Mouse (Mus musculus) cerebellum, adult 11-12 months (tissue): ENCODE measurements at regions not wholly inside any gene's neighbourhood (a gene's known extent, or its start where the extent isn't known, plus 50 kb on each side); places are given as distances from the start of the nearest gene placed in this dataset.

Experiments
- DNase-seq: peaks from one replicate; pipeline ENCODE4 v3.0.0; 2022

DNA sequence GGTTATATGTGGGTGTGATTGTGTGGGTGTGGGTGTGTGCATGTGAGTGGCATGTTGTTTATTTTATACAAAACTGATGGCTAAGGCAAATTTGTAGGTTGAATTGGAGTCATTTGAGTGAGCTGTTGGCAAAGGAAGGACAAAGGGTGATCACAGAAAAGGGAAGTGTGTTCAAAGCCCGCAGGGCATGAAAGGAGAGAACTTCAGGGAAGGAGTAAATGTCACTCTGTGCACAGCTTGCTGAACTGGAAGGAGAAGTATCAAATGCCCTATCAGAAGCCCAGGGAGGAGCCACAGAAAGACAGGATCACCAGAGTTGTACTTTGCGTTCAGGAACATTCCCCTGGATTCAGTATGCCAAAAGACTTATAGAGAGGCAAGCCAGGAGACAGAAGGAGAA lies 122.3 kb upstream of the Tent5a start:
- DNase-seq: no peak

DNA sequence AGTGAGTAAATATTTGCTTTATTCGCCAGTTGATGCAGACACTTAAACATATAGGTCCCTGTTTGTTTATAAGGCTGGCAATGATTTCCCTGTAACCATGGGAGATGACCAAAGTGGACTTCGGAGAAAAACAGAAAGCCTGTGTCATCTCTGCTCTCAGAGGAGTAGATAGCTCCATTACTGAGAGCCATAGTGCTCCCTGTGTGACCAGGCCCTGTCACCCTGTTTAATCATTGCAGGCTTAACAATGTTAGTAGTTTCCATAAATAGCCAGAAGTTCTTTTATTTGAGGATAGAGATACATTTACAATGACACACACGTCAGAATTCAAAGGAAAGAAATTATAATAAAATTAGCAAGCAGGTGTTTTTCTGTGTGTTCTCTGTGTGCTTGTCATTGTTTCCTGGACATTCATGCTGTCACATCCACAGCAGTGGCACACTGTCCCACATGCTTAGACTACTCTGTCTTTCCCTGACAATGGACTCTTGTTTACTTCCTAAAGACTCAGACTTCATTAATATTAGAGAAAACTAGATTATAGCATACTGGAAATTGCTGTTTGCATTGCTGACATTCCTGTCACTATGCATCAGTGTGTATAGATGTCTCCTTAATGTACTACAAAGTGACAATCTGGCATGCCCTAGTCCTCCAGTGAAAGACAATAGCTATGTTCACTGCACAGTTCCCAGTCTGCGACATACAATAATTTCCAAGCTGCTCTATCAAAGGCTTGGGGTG lies 115.8 kb upstream of the Tent5a start:
- no peak for DNase-seq

DNA sequence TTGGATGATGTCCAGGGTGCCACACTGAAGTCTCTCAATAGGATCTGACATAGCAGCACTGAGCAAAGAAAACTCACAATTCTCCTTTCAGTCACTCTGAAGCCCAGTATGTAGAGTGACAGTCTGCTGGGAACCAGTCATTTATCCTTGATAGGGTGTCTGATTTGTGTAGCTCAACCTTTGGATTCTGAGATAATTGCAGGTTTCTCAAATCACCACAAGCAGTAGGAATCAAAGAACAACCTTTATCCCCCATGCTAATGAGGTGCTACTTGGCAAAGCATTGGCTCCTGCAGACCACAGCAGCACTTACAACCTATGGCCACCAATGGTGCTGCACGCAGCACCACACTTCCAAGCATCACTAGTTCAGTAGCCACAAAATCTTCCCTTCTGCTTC lies 112.5 kb upstream of the Tent5a start:
- DNase-seq: no peak

DNA sequence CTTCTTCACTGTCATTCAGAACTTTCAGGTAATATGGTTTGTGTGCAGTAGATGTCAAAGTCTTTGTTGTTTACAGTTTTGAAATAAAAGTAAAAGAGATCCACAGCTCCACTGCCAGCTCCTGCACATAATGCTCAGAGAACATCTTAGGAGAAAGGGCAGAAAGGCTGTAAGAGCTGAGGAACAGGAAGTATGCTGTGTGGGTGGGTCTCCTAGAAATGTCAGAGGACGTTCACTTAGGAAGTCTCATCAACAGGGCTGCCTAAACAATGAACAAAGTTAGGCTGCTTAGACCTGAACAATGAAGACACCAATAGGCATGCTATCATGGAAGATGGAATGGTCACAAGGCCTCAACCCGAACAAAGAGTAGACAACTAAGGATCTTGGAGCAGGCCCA lies 105.1 kb upstream of the Tent5a start:
- DNase-seq: no peak

DNA sequence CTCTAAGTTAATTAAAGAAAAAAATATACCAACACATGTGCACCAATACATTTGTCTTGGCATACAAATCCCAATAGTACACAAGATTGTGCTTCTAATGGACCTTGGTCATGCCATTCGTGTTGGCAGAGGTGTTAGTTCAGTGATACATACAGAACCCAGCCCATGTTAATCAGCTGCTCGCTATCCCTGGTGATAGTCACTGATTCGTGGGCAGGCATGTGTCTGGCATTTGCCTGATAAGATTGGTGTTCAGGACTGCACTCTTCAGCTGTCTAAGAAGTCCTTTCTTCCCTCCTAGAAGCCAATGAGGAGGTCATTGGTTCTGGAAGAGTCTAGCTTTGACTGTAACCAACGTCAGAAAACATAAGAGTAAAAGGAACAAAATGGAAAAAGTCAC lies 99.7 kb upstream of the Tent5a start:
- DNase-seq: no peak

DNA sequence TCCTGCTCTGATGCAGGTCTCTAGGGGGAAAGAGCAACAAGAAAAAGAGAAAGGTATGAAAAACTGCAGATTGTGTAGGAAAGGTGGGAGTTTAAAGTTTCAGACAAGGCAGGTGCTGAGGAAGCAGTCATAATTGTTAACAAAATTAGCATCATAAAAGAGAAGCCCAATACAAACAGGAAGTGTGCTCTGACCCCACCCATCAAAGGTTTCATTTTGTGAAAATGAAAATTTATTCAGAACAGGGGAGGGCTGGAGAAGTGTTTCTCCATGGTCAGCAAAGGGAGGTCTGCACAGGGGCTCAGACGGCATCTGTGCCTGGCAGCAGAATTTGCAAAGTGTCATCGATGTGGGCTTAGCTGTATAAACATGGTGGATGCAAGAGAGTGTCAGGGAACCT lies 96.8 kb upstream of the Tent5a start:
- no peak for DNase-seq

DNA sequence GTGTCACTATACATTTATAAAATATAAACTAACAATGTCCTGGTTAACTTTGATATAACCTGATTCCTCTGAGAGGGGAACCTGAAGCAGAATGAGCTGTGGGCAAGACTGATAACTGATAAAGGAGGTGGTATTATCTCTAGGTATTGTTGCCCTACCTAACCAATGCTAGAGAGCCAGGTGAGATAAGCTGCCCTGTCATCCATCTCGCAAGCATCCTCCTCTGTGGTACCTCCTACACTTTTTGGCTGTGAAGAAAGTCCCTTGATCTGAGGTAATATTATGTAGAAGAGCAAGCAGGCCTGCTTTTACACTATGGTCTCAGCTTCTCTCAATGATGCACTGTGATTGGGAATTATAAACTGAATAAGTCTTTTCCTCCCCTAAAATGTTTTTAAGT lies 87.2 kb upstream of the Tent5a start:
- no peak for DNase-seq

DNA sequence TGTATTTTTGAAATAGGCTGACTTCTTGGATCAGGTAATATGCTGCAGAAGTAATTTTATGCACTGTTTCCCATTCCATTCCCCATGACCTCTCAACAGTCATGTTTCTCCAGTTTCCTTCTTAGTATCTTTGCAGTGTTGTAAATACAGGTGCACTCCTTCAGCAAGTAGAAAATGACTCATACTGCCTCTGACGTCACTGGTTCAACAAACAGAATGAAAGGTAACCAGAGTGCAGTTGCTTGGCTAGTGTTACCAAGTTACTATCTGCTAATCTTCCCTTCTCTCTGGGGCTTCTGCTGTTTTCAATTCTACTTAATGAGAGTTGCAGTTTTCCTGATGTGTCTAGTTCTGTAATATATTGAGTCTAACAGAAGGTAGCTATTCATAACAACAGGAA lies 86.7 kb upstream of the Tent5a start:
- no peak for DNase-seq

DNA sequence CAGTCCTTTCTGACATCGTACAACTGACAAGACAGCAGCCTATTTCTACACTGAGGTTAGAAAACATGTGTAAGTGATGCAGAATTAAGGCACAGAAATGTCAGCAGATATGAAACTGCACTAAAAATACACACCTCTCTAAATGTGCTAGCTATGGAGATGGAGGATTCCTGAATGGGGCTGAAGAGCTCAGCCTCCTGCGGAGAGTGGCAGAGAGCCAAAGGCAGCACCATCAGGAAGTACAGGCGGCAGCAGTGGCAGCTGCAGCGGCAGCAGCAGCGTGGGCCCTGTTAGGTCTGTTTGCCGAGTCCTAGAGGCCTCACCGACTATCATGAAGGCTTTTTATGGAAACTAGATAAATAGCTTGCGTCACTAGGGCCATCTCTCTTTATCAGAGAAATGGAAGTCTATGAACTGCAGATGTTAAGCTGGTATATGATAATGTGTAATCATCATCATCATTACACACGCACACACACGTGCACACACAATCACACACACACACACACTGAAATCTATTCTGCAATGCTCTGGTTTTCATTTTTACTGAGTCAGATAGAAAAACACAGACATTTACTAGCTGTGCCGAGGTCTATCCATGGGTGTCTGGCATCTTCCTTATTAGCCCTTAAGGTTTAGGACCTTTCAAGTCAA lies 83.6 kb upstream of the Tent5a start:
- DNase-seq: peak; percentile 4

DNA sequence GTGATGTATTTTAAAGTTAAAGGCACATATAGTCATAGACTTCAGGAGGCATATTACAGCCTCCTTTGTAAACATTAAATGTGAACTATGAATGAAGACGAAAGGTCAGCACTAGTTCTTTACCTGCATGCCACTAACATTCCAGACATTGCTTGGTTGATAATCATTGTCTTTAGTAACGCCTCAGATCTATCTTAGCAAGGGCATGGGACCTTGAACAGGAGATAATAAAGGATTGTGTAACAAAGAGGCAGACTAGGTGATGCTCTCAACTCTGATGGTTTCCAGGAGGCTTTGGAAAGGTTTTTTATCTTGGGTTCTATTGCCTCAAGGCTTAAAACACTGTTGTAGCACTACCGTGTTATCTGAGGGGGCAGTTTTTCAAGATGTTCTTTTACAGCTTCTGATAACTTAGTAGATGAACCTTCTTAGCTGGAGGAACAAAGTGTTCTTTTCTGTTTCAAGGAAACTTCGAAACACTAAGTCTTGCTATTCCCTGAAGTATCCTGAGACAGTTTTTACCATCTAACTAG lies 82.9 kb upstream of the Tent5a start:
- no peak for DNase-seq

DNA sequence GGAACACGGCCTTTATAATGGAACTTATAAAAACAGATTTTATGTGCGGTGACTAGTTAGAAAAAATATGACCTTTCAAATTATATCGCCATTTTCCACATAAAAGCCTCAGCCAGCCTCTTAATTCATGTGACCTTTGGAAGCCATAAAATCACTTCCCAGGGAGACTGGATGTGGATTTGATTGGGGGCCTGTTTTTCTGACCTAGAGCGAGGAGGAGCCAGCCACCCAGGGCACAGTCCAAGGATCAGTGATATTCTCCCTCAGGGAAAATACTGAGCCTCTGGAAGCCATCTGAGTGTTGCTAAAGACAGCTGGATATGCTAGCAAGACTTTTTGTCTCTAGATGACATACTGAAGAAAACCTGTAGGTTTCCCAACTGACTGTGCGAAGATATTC lies 81.3 kb upstream of the Tent5a start:
- no peak for DNase-seq

DNA sequence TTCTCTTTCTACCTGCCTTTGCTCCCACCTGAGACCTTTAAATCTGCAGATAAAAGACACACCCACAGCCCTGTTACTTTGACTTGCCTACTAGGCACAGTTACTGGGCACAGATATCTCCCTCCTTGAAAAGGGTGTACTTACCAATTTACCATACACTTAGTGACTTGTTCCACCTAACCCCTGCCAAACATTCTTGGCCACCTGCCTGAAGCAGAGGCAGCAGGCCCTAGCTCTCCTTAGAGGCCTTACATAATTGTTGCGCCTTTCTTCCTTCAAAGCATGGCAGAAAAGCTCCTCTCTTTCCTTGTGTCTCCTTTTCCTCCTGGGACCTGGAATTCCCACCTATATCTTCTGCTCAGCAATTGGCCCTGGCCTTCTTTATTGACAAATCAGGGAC lies 80.4 kb upstream of the Tent5a start:
- no peak for DNase-seq

DNA sequence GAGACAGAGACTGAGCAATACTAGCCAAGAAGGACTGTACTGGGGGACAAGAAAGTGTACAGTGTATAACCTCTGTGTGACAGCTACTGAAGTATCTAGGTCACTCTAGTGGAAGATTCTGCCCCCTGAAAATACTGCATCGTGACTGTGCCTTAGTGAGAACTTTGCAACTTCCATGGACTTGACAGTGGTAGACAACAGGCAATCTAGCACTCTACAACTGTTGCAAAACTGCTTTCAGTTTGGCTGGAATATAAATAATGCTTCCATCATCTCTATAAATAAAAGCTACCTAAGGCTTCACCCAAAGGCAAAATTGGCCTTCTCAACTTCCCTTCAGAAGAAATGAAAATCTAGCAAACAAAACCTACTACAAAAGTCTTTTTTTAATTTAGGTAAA lies 74.6 kb upstream of the Tent5a start:
- DNase-seq: no peak

DNA sequence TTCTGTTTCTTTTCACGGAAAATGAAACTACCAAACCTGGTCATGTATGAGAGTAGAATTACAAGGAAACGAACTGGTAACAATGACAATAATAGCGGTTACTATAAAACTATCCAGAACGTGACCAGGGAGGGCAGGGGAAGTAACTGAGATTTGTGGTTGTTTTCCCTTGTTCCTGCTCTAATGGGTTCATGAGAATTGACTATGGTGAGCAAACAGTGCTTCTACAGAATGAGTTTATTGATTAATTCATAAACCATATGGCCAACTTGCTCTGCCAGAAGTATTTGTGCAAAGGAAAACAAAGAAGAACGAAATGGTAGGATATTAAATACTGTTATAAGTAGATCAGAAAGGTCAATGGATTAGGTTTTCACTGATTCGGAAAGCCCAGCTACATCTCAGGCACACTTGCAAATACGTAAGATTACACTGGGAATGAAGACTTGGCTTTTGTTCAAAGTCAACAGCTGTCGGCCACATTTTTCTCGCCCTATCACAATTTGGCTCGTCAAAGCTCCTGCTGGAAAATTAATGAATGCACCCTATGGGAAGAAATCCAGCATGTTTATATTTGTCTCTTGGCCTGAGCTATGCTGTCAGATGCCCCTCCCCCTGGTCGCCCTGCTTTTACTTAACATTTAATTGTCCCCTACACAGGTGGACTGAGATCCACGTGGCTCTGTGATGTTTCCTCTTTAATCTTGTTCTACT lies 73.6 kb upstream of the Tent5a start:
- peak; percentile 3 for DNase-seq

DNA sequence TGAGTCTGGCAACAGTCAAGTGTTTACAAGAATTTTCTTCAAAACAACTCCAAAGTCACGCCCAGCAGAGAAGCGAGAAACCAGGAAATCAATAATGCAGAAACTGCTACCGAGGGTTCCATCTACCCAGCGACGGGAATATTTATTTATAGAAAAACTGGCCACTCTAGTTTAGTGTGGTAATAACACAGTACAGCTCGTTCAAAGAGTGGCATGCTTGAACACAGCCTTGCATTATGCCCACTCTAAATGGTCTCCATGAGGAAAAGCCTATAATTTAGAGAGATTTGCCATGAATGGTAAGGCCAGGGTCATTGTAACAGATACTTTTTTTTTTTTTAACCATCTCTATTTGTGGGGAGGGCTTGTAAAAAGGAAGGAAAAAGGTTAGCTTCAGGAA lies 67.8 kb upstream of the Tent5a start:
- DNase-seq: no peak

DNA sequence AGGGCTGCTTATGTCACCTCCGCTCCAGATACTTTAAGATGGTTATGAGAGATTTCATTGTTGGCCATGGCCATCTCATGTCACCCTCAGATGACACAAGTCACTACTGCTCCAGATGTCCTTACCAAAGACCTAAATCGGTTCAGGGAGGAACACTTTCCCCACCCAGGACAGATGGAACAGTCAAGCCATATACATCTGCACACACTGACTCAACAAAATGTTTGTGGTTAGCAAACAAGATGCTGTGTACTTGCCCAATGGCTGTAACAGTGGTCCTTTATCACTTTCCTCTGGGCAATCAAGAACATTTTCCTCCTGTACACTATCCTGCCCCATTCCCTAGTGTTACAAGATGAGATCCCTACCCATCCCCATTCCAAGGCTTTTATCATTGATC lies 64.1 kb upstream of the Tent5a start:
- no peak for DNase-seq

DNA sequence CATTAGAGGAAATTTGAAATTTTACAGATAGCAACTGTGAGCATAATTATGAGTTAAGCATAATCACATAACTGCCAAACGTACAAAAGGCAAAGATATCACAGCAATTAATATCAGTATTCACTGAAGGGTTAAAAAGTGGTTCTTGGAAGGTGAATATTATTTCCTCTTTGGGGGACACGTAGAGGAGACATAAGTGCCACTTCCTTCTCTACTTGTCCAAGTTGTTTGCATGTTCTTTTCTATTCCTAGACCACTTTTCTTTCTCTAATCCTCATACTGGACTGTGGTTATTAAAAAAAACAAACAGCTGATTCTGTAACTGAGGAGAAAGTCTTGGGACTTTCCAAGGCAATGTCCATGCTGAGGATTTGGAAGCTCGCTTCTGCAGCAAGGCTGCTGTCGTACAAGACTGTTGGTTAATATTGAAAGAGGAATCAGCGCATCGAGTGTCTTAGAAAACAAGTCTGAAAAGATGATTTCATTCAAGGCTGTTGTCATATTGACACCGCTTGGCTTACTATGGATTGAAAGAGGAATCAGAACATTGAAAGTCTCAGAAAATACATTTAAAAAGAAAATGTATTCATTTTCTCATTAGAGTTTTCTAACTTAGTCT lies 61.7 kb upstream of the Tent5a start:
- DNase-seq: no peak

DNA sequence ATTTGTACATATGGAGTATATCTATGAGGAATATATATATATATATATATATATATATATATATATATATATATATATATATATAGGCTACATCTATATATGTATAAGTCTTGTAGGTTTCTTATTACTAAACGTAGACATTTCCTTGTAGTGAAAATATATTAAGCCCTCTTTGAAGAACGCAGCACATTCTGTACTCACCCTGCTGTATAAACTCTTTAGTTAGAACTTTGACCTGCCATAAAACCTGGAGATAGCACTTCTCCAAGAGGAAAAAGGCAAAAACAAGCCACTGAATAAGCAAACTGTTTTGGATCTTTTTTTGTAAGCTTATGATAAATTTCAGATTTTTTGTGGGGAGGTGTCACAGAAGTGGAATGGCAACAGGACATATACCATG lies 55.3 kb upstream of the Tent5a start:
- no peak for DNase-seq

DNA sequence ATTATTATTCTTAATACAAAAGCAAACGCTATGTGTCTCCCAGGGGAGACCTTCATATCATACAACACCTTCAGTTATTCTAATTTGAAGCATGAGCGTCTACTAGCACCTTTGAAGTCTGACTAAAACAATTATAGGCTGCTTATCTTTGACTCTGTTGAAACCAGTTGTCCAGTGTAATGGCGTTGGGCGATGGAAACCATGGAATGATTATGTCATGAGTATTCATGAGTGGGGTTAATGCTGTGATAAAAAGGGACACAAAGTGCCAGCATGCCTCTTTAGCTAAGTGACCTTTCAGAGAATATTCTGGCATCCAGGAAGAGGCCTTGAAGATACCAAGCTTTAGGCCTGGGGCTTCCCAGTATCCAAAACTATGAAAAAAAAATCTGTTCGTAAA lies 53.6 kb upstream of the Tent5a start:
- no peak for DNase-seq

DNA sequence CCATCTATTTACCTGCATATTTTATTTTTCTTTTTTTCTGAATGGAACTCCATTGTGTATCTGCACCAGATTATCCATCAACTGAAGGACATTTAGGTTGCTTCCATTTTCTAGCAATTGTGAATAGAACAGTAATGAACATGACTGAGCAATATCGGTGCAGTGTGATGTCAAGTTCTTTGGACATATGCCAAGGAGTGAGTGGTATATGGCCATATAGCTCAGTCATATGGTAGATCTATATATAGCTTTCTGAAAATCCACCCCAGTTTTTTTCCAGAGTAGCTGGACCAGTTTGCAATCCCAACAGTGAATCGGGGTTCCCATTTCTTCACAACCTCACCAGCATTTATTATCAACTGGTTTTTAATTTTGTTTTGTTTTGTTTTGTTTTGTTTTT lies 52.0 kb upstream of the Tent5a start:
- no peak for DNase-seq
